Mouse (Mus musculus) embryonic facial prominence, embryonic 14.5 days (tissue): ENCODE measurements around the gene Rad51ap1. TPM values are rescaled to one million over a fixed set of nuclear protein-coding genes. Genes with fewer than 3 reads are reported as not detected.

Source experiments
- ATAC-seq: fragments of 200-750 bp; cut with Nextera tagmentation; 2 replicates; pipeline ENCODE4 v1.8.0; 2017; ENCODE audit warnings: low read depth, moderate number of reproducible peaks, moderate TSS enrichment
- DNase-seq: peaks from one replicate; pipeline ENCODE4 v3.0.0-alpha.2; 2015; ENCODE audit warnings: low spot score
- H3K27ac ChIP-seq: fragments of 300-500 bp; sonication (generic); replicated peaks from 2 replicates; pipeline ENCODE4 v1.5.1; 2014; ENCODE audit warnings: low read depth, mild to moderate bottlenecking, low read length, moderate library complexity
- H3K27me3 ChIP-seq: fragments of 300-500 bp; sonication (generic); replicated peaks from 2 replicates; pipeline ENCODE4 v1.6.1; 2014; ENCODE audit warnings: low read length; ENCODE audit not compliant: control insufficient read depth, insufficient read depth
- H3K36me3 ChIP-seq: fragments of 300-500 bp; sonication (generic); 2 replicates; pipeline ENCODE4 v1.6.1; 2014; ENCODE audit warnings: low read length, mixed read lengths; ENCODE audit not compliant: control insufficient read depth, insufficient read depth
- H3K4me1 ChIP-seq: fragments of 300-500 bp; sonication (generic); 2 replicates; pipeline ENCODE4 v1.6.1; 2014; ENCODE audit warnings: antibody characterized with exemption, low read length; ENCODE audit not compliant: control insufficient read depth, insufficient read depth
- H3K4me2 ChIP-seq: fragments of 300-500 bp; sonication (generic); 2 replicates; pipeline ENCODE4 v1.6.1; 2014; ENCODE audit warnings: low read depth, mild to moderate bottlenecking, low read length, moderate library complexity, mixed read lengths
- H3K4me3 ChIP-seq: fragments of 300-500 bp; sonication (generic); 2 replicates; pipeline ENCODE4 v1.5.1; 2014; ENCODE audit warnings: low read depth, mild to moderate bottlenecking, low read length
- H3K9ac ChIP-seq: fragments of 300-500 bp; sonication (generic); 2 replicates; pipeline ENCODE4 v1.6.1; 2014; ENCODE audit warnings: low read depth, mild to moderate bottlenecking, low read length, moderate library complexity, mixed read lengths
- H3K9me3 ChIP-seq: fragments of 300-500 bp; sonication (generic); 2 replicates; pipeline ENCODE4 v1.6.1; 2016; ENCODE audit warnings: low read length; ENCODE audit not compliant: control insufficient read depth
- WGBS: fragments of 180-500 bp; shearing (Covaris S2); extraction: QIAGEN DNeasy Blood & Tissue Kit; methylation state at CpG from one replicate; pipeline ENCODE4 v1.1.7; 2014; 5-methylcytosine and 5-hydroxymethylcytosine counted together
- polyA plus RNA-seq: library from polyadenylated mRNA; unstranded; fragments of >200 nt; fragmentation: Nextera tagmentation; extraction: Ambion mirVana; gene quantifications from 2 replicates; pipeline ENCODE4 v1.2.1, GENCODE M21; 2014

The Rad51ap1 gene
- polyA plus RNA-seq, 1 experiment from 2014 or later, result 41.3 TPM

- WGBS, result 2% methylated on average over 5 of the region's 5 CpGs
- Histone ChIP-seq H3K27ac (no peak overlapping the region), H3K36me3 (peaks cover 19% of the 10 kb centered on the region; the same call in 1 of the 2 replicates), H3K27me3 (no peaks in the 10 kb centered on the region), H3K9ac (peak overlapping the region; percentile 61), H3K4me3 (peak overlapping the region; percentile 62), H3K9me3 (no peaks in the 10 kb centered on the region), H3K4me1 (peaks cover 14% of the 10 kb centered on the region), H3K4me2 (peak overlapping the region; percentile 86)
- DNase-seq (no peak), ATAC-seq (no peak)
Observed at GRCm38 (mm10) chr6:126940451-126940850, 1.1 kb upstream of the Rad51ap1 start.

- H3K9ac ChIP-seq, result peak overlapping the region; percentile 72
- no peaks in the 10 kb centered on the region for H3K9me3 ChIP-seq
- H3K4me3 ChIP-seq, result peak overlapping the region; percentile 62
- peaks cover 14% of the 10 kb centered on the region for H3K4me1 ChIP-seq
- no peak overlapping the region for H3K27ac ChIP-seq
- H3K36me3 ChIP-seq, result peaks cover 19% of the 10 kb centered on the region
- no peaks in the 10 kb centered on the region for H3K27me3 ChIP-seq
- no peak for DNase-seq
- peak overlapping the region; percentile 86 for H3K4me2 ChIP-seq
- WGBS, result 1% methylated on average over 23 of the region's 31 CpGs
- ATAC-seq, result no peak; the same call in none of the 2 replicates
Observed at GRCm38 (mm10) chr6:126938853-126939486, 417 bp downstream of the Rad51ap1 start.

GRCm38 (mm10) chr6:126938047-126938446 lies 1.3 kb downstream of the Rad51ap1 start:
- WGBS, result 76% methylated on average over 2 of the region's 2 CpGs
- Histone ChIP-seq H3K9me3 (no peaks in the 10 kb centered on the region), H3K27me3 (no peaks in the 10 kb centered on the region), H3K36me3 (peaks cover 25% of the 10 kb centered on the region), H3K4me2 (peak overlapping the region; percentile 86), H3K4me3 (peak overlapping the region; percentile 62), H3K27ac (no peak overlapping the region), H3K4me1 (peaks cover 14% of the 10 kb centered on the region), H3K9ac (peak overlapping the region; percentile 72; the same call in 1 of the 2 replicates)
- no peak for DNase-seq
- no peak for ATAC-seq

- Histone ChIP-seq H3K9me3 (no peaks in the 10 kb centered on the region), H3K4me1 (no peaks in the 10 kb centered on the region; the same call in 1 of the 2 replicates), H3K27me3 (no peaks in the 10 kb centered on the region), H3K27ac (no peak overlapping the region), H3K4me2 (no peak overlapping the region), H3K9ac (no peak overlapping the region), H3K4me3 (no peak overlapping the region), H3K36me3 (peaks cover 55% of the 10 kb centered on the region)
- ATAC-seq, result no peak
- WGBS, result 59% methylated on average over 2 of the region's 2 CpGs
- DNase-seq, result no peak
Observed at GRCm38 (mm10) chr6:126932896-126933295, 6.5 kb downstream of the Rad51ap1 start.

GRCm38 (mm10) chr6:126921111-126921881 lies 18.1 kb downstream of the Rad51ap1 start, which contains the start of gene Dyrk4:
Gene Dyrk4 (minus strand): TSS chr6:126921839.
- 9% methylated on average over 21 of the region's 21 CpGs for WGBS
- no peaks in the 10 kb centered on the region for H3K27me3 ChIP-seq
- no peaks in the 10 kb centered on the region for H3K9me3 ChIP-seq
- H3K9ac ChIP-seq, result peak within 1 kb of the TSS; percentile 15; the same call in 1 of the 2 replicates
- ATAC-seq, result peak; percentile 33
- H3K4me2 ChIP-seq, result peak within 1 kb of the TSS; percentile 46
- H3K36me3 ChIP-seq, result peaks cover 37% of the 10 kb centered on the region; the same call in 1 of the 2 replicates
- H3K4me1 ChIP-seq, result no peaks in the 10 kb centered on the region
- DNase-seq, result peak; percentile 45
- H3K27ac ChIP-seq, result peak within 1 kb of the TSS; percentile 17; the same call in 1 of the 2 replicates
- H3K4me3 ChIP-seq, result peak within 1 kb of the TSS; percentile 13

- H3K36me3 ChIP-seq, result no peaks in the 10 kb centered on the region
- DNase-seq, result no peak
- no peaks in the 10 kb centered on the region for H3K9me3 ChIP-seq
- H3K4me2 ChIP-seq, result no peak overlapping the region
- H3K27ac ChIP-seq, result no peak overlapping the region
- no peaks in the 10 kb centered on the region for H3K27me3 ChIP-seq
- WGBS, result 81% methylated on average over 5 of the region's 5 CpGs
- H3K4me1 ChIP-seq, result no peaks in the 10 kb centered on the region
- H3K4me3 ChIP-seq, result no peak overlapping the region
- no peak for ATAC-seq
- H3K9ac ChIP-seq, result no peak overlapping the region
Observed at GRCm38 (mm10) chr6:126914928-126915327, 24.5 kb downstream of the Rad51ap1 start.

- no peak overlapping the region for H3K4me2 ChIP-seq
- H3K4me3 ChIP-seq, result no peak overlapping the region
- no peaks in the 10 kb centered on the region for H3K36me3 ChIP-seq
- 74% methylated on average over 4 of the region's 4 CpGs for WGBS
- no peak overlapping the region for H3K27ac ChIP-seq
- DNase-seq (no peak), ATAC-seq (no peak)
- H3K9me3 ChIP-seq, result no peaks in the 10 kb centered on the region
- H3K27me3 ChIP-seq, result no peaks in the 10 kb centered on the region
- H3K4me1 ChIP-seq, result no peaks in the 10 kb centered on the region
- H3K9ac ChIP-seq, result no peak overlapping the region
Observed at GRCm38 (mm10) chr6:126910727-126911126, 28.7 kb downstream of the Rad51ap1 start.

- no peaks in the 10 kb centered on the region for H3K9me3 ChIP-seq
- H3K4me1 ChIP-seq, result no peaks in the 10 kb centered on the region
- H3K9ac ChIP-seq, result no peak overlapping the region
- no peak for ATAC-seq
- no peak overlapping the region for H3K27ac ChIP-seq
- H3K4me3 ChIP-seq, result no peak overlapping the region
- DNase-seq, result peak; percentile 6
- H3K4me2 ChIP-seq, result no peak overlapping the region
- H3K36me3 ChIP-seq, result no peaks in the 10 kb centered on the region
- WGBS, result 60% methylated on average over 3 of the region's 3 CpGs
- H3K27me3 ChIP-seq, result no peaks in the 10 kb centered on the region
Observed at GRCm38 (mm10) chr6:126907876-126908275, 31.5 kb downstream of the Rad51ap1 start.
